Mouse (Mus musculus) testis, adult 2 months (tissue): ENCODE data around the gene Lipc.

Experiments used
- CTCF ChIP-seq: fragments of 200-500 bp; IDR thresholded peaks from 2 replicates; pipeline ENCODE4 v1.5.1; 2012; ENCODE audit warnings: low read depth, mild to moderate bottlenecking, inconsistent platforms, low read length, moderate library complexity; ENCODE audit not compliant: control insufficient read depth, insufficient read depth, insufficient replicate concordance
- POLR2A ChIP-seq: fragments of 200-500 bp; IDR thresholded peaks from 2 replicates; pipeline ENCODE4 v1.6.1; 2012; ENCODE audit warnings: low read depth, mild to moderate bottlenecking, inconsistent platforms, low read length, moderate library complexity; ENCODE audit not compliant: control insufficient read depth

- TF ChIP-seq CTCF (no peak), POLR2A (no peak)
Measured at GRCm38 (mm10) chr9:70934587-70935295, 17.3 kb downstream of the Lipc start.
